Comparison of ENCODE assay signal across 9 mouse cellular contexts in the genomic region with DNA sequence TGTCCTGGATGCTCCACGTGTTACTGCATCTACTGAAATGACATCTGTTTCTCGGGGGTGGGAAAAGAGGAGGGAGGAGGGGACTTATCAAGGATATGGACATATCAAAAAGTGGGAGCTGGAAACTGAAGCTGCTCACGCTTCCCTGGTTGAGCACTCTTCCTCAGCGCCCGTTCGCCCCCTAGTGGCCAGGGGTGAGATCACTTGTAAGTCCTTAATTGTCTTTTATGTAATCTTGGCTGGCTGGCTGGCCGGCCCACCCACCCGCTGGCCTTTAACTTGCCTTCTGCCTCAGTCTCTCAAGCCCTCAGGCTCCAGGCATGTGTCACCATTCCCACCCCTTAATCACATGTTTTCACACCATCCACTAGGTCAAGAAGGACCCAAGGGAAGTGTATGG. TPM values are rescaled to one million over a fixed set of nuclear protein-coding genes. Genes with fewer than 3 reads are reported as not detected.
DNase-seq lines count a peak whose midpoint lies in the region; ATAC-seq and TF ChIP-seq lines count a peak whose summit lies in the region.
"Had no signal": no experiment of that assay in that cellular context is flagged by ENCODE, and none has a peak within 500 bp of the region (broad histone marks: within the 10 kb centered on the region; RNA-seq: fewer than 3 reads in every experiment).

No protein-coding gene starts in this region.

- no peaks in the 10 kb centered on the region for H3K9me3 ChIP-seq in liver, postnatal 0 days (ENCODE audit: low read length)
- H3K9me3 ChIP-seq: heart, embryonic 15.5 days had no signal

- no peak for TF ChIP-seq EP300 in liver, postnatal 0 days (IDR thresholded peaks at IDR 0.05; ENCODE audit: low read depth)

- H3K4me3 ChIP-seq in gastrocnemius, adult 2 months: no peak overlapping the region
- no peak overlapping the region for H3K4me3 ChIP-seq in liver, postnatal 0 days (ENCODE audit: low read depth, low read length)
- H3K4me3 ChIP-seq: heart, embryonic 15.5 days had no signal

- no peak overlapping the region for H3K9ac ChIP-seq in liver, postnatal 0 days (replicated peaks)
- H3K9ac ChIP-seq: heart, embryonic 15.5 days had no signal

- 6% methylated on average over 8 of the region's 8 CpGs for WGBS in liver, postnatal 0 days (ENCODE audit: insufficient replicate concordance)

- peak; percentile 84 to 85 for DNase-seq in B cell, adult 2 months
- peak; percentile 58 for DNase-seq in T-cell, adult 2 months (ENCODE audit: low spot score)
- peak; percentile 93 to 96 for DNase-seq in cerebellum, postnatal 25 days
- DNase-seq in gastrocnemius, adult 2 months: peak; percentile 92
- peak; percentile 94 for DNase-seq in kidney, postnatal 10 days
- DNase-seq in liver, postnatal 0 days: peak; percentile 87
- peak; percentile 81 for DNase-seq in ovary, postnatal 36 days (ENCODE audit: low spot score)
- DNase-seq in thymus, postnatal 25 days: peak; percentile 76

- peak; percentile 92 for TF ChIP-seq CTCF in gastrocnemius, adult 2 months (IDR thresholded peaks at IDR 0.05)
- TF ChIP-seq CTCF in liver, postnatal 0 days (IDR thresholded peaks at IDR 0.05; ENCODE audit: low read depth): peak; percentile 92

- no peak for ATAC-seq in liver, postnatal 0 days

- H3K4me2 ChIP-seq in liver, postnatal 0 days (ENCODE audit: low read depth, low read length): no peak overlapping the region
- H3K4me2 ChIP-seq: heart, embryonic 15.5 days had no signal

- 0 out of 2 replicates have a peak, but pooled peaks cover 3% of the 10 kb centered on the region for H3K4me1 ChIP-seq in liver, postnatal 0 days (ENCODE audit: insufficient read depth)

- peak overlapping the region; percentile 55 for H3K27ac ChIP-seq in gastrocnemius, adult 2 months
- H3K27ac ChIP-seq in liver, postnatal 0 days (ENCODE audit: low read depth): no peak overlapping the region
- H3K27ac ChIP-seq: heart, embryonic 15.5 days had no signal

- H3K36me3 ChIP-seq in liver, postnatal 0 days (replicated peaks; ENCODE audit: insufficient read depth, low read length): peaks cover 34% of the 10 kb centered on the region

- no peaks in the 10 kb centered on the region for H3K27me3 ChIP-seq in liver, postnatal 0 days (ENCODE audit: insufficient read depth, low read length)

- intact Hi-C loops in gastrocnemius, adult 2 months (cut with DNase I): no loop called here

RNA-seq across cellular contexts. Expression of a gene that starts 34.1 kb away (rescaled TPM):
- 10 to 100 TPM; 67.8 to 71.0 TPM for total RNA-seq in gastrocnemius, adult 2 months (2021)
- polyA plus RNA-seq in liver, postnatal 0 days (2015; fragmentation: Nextera tagmentation; extraction: Ambion mirVana): 8.3 and 9.1 TPM in 2 replicates

RNA-seq across cellular contexts. Expression of a gene that starts 38.4 kb away (rescaled TPM):
- total RNA-seq in gastrocnemius, adult 2 months (2021): 10 to 100 TPM; 18.1 to 22.2 TPM
- polyA plus RNA-seq in liver, postnatal 0 days (2015; fragmentation: Nextera tagmentation; extraction: Ambion mirVana): 5.2 and 5.5 TPM in 2 replicates

RNA-seq across cellular contexts. Expression of a gene that starts 40.9 kb away (rescaled TPM):
- total RNA-seq in gastrocnemius, adult 2 months (2021): not detected
- not detected in 2 replicates for polyA plus RNA-seq in liver, postnatal 0 days (2015; fragmentation: Nextera tagmentation; extraction: Ambion mirVana)
- polyA plus RNA-seq: heart, embryonic 15.5 days had no signal

RNA-seq across cellular contexts. Expression of a gene that starts 41.0 kb away (rescaled TPM):
- total RNA-seq in gastrocnemius, adult 2 months (2021): 100 to 1,000 TPM; 163 to 214 TPM
- 40.6 and 46.9 TPM in 2 replicates for polyA plus RNA-seq in liver, postnatal 0 days (2015; fragmentation: Nextera tagmentation; extraction: Ambion mirVana)

RNA-seq across cellular contexts. Expression of a gene that starts 54.7 kb away (rescaled TPM):
- total RNA-seq in gastrocnemius, adult 2 months (2021): 100 to 1,000 TPM; 101 to 107 TPM
- polyA plus RNA-seq in liver, postnatal 0 days (2015; fragmentation: Nextera tagmentation; extraction: Ambion mirVana): 0.06 and 0.14 TPM in 2 replicates
